Mouse (Mus musculus) stomach, embryonic 16.5 days (tissue): ENCODE results near the gene Ndufa6. TPM values are rescaled to one million over a fixed set of nuclear protein-coding genes. Genes with fewer than 3 reads are reported as not detected.
"Not testable (repeated sequence)": the region's sequence is repeated elsewhere in the genome, so short reads cannot be mapped to it uniquely, and the experiment has no call there.

ENCODE experiments used
- ATAC-seq: fragments of 200-750 bp; cut with Nextera tagmentation; 2 replicates; pipeline ENCODE4 v1.8.0; 2017; ENCODE audit warnings: moderate number of reproducible peaks, moderate TSS enrichment; ENCODE audit not compliant: insufficient read depth, low FRiP score
- H3K27ac ChIP-seq: fragments of 300-500 bp; sonication (generic); 2 replicates; pipeline ENCODE4 v1.5.1; 2014; ENCODE audit warnings: low read length
- H3K27me3 ChIP-seq: fragments of 300-500 bp; sonication (generic); 2 replicates; pipeline ENCODE4 v1.6.1; 2014; ENCODE audit warnings: low read length, control low read depth, mixed read lengths; ENCODE audit not compliant: control insufficient read depth, insufficient read depth
- H3K36me3 ChIP-seq: fragments of 300-500 bp; sonication (generic); 2 replicates; pipeline ENCODE4 v1.6.1; 2014; ENCODE audit warnings: low read length; ENCODE audit not compliant: control insufficient read depth, insufficient read depth
- H3K4me1 ChIP-seq: fragments of 300-500 bp; sonication (generic); 2 replicates; pipeline ENCODE4 v1.6.1; 2014; ENCODE audit warnings: low read length, control low read depth, mixed read lengths; ENCODE audit not compliant: control insufficient read depth, insufficient read depth
- H3K4me2 ChIP-seq: fragments of 300-500 bp; sonication (generic); 2 replicates; pipeline ENCODE4 v1.6.1; 2014; ENCODE audit warnings: low read depth, low read length, mixed read lengths
- H3K4me3 ChIP-seq: fragments of 300-500 bp; sonication (generic); replicated peaks from 2 replicates; pipeline ENCODE4 v1.5.1; 2014; ENCODE audit warnings: mild to moderate bottlenecking, low read length
- H3K9ac ChIP-seq: fragments of 300-500 bp; sonication (generic); 2 replicates; pipeline ENCODE4 v1.6.1; 2014; ENCODE audit warnings: low read length
- H3K9me3 ChIP-seq: fragments of 300-500 bp; sonication (generic); replicated peaks from 2 replicates; pipeline ENCODE4 v1.6.1; 2016; ENCODE audit warnings: low read length, control low read depth; ENCODE audit not compliant: control insufficient read depth
- WGBS: fragments of 180-500 bp; shearing (Covaris S2); extraction: QIAGEN DNeasy Blood & Tissue Kit; methylation state at CpG from one replicate; pipeline ENCODE4 v1.1.7; 2014; 5-methylcytosine and 5-hydroxymethylcytosine counted together
- polyA plus RNA-seq: library from polyadenylated mRNA; unstranded; fragments of >200 nt; fragmentation: Nextera tagmentation; extraction: Ambion mirVana; gene quantifications from 2 replicates; pipeline ENCODE4 v1.2.1, GENCODE M21; 2015

Ndufa6 gene
- 352 and 428 TPM in 2 replicates for polyA plus RNA-seq

DNA sequence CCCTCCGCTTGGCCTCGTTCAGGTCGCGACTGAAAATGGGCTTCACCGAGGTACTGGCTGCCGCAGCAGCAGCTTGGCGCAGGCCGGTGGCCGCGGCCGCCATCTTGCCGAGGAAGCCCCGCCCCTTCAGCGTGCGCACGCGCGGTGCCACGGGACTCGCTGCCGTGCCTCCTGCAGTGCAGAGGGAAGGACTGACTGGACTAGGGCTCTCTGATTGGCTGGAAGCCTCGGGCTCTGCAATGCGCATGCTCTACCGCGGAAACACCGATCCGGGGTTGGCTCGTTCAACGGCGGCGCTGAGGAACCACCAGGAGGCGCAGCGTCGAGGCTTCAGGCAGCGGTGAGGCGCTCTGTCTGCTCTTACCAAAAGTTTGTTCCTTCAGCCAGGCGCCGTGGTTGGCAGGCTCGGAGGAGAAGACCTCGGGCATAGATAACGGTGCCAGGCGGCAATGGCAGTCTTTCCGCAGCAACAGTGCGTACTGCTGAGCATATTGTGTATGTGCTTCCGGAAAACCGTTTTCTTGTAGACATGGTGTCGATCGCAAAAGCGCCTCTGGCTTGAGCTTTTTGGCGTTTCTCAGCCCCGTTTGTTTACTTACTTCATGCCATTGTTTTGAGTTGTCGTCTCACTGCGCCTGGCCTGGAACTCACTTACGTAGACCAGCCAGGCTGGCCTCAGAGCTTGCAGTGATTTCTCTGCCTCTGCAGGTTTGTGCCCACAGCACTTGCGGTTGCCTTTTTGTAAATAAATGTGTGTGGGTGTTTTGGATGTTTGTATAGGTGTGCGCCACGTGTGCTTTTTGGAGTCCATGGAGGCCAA is at the start of gene Ndufa6:
Gene Ndufa6 (minus strand): TSS at position 197 of the 820 bp plus-strand sequence.
- H3K4me1 ChIP-seq = peaks cover 23% of the 10 kb centered on the region
- peak; percentile 99 for ATAC-seq
- H3K4me2 ChIP-seq = peak within 1 kb of the TSS; percentile 83
- H3K9ac ChIP-seq = peak within 1 kb of the TSS; percentile 97
- H3K27me3 ChIP-seq = no peaks in the 10 kb centered on the region
- peak within 1 kb of the TSS; percentile 91 for H3K27ac ChIP-seq
- peak within 1 kb of the TSS; percentile 99 for H3K4me3 ChIP-seq
- peaks cover 11% of the 10 kb centered on the region for H3K36me3 ChIP-seq
- H3K9me3 ChIP-seq = no peaks in the 10 kb centered on the region
- whole genome bisulfite sequencing = 1% methylated on average over 57 of the region's 57 CpGs

DNA sequence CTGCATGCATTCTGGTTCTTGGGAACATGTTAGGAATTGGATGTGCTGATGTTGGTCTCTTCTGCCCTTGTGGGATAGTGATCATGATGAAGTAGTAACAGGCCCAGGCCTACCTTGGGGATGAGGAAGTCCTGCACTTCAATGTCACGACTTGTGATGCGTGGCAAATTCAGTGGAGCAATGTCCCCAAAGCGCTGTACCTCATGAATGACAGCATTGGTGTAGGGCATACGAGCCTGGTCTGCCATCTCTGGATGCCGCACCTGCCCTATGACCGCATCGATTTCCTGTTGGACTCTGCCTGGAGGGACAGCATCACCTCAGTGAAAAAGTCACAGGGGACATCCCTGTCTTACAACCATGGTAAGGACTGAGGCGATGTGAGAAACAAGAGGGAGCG is 49.5 kb upstream of the Ndufa6 start:
- Histone ChIP-seq H3K27ac (no peak overlapping the region), H3K36me3 (no peaks in the 10 kb centered on the region), H3K9ac (no peak overlapping the region), H3K4me3 (no peak overlapping the region), H3K4me2 (no peak overlapping the region), H3K4me1 (no peaks in the 10 kb centered on the region), H3K9me3 (no peaks in the 10 kb centered on the region), H3K27me3 (no peaks in the 10 kb centered on the region)
- WGBS = 93% methylated on average over 9 of the region's 9 CpGs
- ATAC-seq = no peak

DNA sequence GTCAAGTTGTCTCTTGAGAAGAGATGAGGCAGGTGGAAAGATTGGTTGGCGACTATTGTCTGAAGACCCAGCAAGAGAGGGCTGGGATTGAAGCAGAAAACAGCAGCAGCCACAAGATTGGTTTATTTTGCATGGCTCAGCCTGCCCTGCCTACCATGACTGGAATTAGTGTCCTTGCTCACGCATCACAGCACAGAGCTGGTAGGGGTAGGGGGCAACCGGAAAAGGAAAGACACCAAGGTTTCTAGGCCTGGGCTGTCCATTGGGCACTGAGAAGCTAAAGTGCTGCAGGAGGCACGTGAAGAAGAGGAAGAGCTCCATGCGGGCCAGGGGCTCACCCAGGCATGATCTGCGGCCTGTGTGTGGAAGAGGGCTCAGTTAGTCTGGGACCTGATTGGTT is 48.6 kb upstream of the Ndufa6 start:
- no peak for ATAC-seq
- Histone ChIP-seq H3K9ac (no peak overlapping the region), H3K4me1 (no peaks in the 10 kb centered on the region), H3K9me3 (no peaks in the 10 kb centered on the region), H3K36me3 (no peaks in the 10 kb centered on the region), H3K4me3 (no peak overlapping the region), H3K27me3 (no peaks in the 10 kb centered on the region), H3K27ac (no peak overlapping the region), H3K4me2 (no peak overlapping the region)
- WGBS = 86% methylated on average over 6 of the region's 6 CpGs

DNA sequence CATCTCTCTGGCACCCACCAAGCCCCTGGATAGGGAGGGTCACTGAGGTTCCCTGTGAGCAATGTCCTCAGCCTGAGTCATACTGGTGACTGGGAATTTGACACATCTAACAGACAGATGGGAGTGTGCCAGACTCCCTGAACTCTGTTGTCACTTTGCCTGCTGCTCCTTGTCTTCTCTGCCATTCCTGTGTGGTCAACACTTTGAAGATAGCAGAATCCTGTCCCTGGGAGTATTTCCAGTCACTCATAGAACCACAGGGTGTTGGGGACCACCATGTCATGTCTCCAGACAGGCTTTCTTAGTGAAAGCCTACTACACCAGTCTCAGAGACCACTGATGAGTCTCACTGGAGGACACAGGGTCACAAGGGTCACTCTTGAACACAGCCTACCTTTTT is 48.0 kb upstream of the Ndufa6 start:
- no peaks in the 10 kb centered on the region for H3K9me3 ChIP-seq
- no peaks in the 10 kb centered on the region for H3K4me1 ChIP-seq
- H3K27ac ChIP-seq = no peak overlapping the region
- no peak for ATAC-seq
- H3K4me3 ChIP-seq = no peak overlapping the region
- H3K4me2 ChIP-seq = no peak overlapping the region
- H3K9ac ChIP-seq = no peak overlapping the region
- H3K27me3 ChIP-seq = no peaks in the 10 kb centered on the region
- no peaks in the 10 kb centered on the region for H3K36me3 ChIP-seq

DNA sequence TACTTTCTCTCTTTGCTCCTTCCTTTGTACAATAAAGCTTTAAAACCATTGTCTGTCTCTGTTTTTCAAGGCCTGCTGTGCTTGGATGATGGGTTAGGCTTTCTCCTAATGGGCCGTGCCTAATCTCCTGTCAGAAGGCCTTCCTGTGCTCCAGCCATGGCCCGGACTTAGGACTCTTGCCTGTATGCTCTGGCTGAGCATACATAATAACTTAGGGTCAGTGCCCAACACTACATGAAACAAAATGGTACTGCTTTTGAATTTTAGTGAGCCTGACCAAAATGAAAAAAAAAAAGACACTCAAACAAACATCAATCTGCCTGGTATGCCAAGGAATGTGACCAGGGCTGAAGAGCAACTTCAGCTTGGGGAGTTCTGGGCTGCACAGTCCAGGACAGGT is 47.4 kb upstream of the Ndufa6 start:
- Histone ChIP-seq H3K4me1 (no peaks in the 10 kb centered on the region), H3K36me3 (no peaks in the 10 kb centered on the region), H3K9me3 (no peaks in the 10 kb centered on the region), H3K27ac (no peak overlapping the region), H3K9ac (no peak overlapping the region), H3K4me3 (no peak overlapping the region), H3K27me3 (no peaks in the 10 kb centered on the region), H3K4me2 (no peak overlapping the region)
- WGBS = 65% methylated on average over 2 of the region's 2 CpGs
- no peak for ATAC-seq

DNA sequence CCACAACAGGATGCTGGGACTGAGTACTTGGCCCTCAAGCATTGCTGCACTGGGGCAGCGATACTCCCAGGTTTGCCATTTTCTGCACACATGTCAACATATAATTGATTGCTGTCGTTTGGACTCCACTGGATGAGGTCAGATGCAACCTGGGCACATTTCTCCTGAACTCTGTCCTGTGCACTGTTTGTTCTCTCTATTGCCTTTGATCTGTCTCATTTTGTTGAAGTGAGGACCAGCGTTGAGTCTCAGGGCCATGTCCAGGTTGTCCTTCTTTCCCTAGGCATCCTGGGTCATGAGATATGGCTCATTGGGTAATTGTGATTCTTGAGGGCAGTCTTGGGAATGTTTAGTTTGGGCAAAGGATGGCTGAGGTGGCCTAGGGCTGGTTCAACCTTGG is 41.8 kb upstream of the Ndufa6 start:
- not testable (repeated sequence) for ATAC-seq
- 71% methylated on average over 3 of the region's 3 CpGs for WGBS

DNA sequence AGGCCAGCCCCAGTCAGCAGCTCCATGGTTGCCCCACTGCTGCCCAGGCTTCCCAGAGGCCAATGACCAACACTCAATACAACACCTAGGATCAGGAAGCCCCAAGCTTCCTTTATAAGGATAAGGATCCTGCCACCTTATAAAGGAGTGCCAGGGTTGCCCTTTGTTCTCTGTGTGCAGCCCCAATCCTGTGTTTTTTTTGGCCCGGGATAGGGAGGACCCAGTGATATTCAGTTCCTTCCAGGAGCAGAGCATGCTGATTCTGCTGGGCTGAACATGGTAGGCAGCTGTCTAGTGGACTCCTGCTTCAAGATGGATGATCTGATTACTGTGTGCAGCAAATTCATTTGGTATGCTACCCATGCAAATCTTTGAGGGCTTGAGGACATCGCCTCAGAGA is 39.8 kb upstream of the Ndufa6 start, which contains the start of gene Cyp2d11:
Gene Cyp2d11 (minus strand): TSS at position 101 of the 400 bp plus-strand sequence.
- WGBS = 90% methylated on average over 2 of the region's 2 CpGs
- not testable (repeated sequence) for H3K9me3 ChIP-seq, H3K36me3 ChIP-seq, H3K4me1 ChIP-seq, ATAC-seq, H3K27ac ChIP-seq, H3K9ac ChIP-seq, H3K4me2 ChIP-seq, H3K27me3 ChIP-seq, H3K4me3 ChIP-seq

More for the DNA sequence above, 41.8 kb upstream of the Ndufa6 start:
- H3K4me2 ChIP-seq, H3K4me1 ChIP-seq, H3K9me3 ChIP-seq, H3K36me3 ChIP-seq, H3K4me3 ChIP-seq, H3K27ac ChIP-seq, H3K27me3 ChIP-seq, H3K9ac ChIP-seq: not testable (repeated sequence)

DNA sequence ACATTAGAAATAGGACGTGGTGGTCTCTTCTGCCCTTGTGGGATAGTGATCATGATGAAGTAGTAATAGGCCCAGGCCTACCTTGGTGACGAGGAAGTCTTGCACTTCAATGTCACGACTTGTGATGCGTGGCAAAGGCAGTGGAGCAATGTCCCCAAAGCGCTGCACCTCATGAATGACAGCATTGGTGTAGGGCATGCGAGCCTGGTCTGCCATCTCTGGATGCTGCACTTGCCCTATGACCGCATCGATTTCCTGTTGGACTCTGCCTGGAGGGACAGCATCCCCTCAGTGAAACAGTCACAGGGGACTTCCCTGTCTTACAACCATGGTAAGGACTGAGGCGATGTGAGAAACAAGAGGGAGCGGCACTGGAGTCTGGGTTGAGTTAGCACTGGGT is 35.8 kb upstream of the Ndufa6 start:
- H3K4me3 ChIP-seq, H3K27me3 ChIP-seq, ATAC-seq, H3K36me3 ChIP-seq, H3K9ac ChIP-seq, H3K4me1 ChIP-seq, H3K4me2 ChIP-seq, H3K27ac ChIP-seq, H3K9me3 ChIP-seq: not testable (repeated sequence)
- WGBS = 87% methylated on average over 10 of the region's 10 CpGs

DNA sequence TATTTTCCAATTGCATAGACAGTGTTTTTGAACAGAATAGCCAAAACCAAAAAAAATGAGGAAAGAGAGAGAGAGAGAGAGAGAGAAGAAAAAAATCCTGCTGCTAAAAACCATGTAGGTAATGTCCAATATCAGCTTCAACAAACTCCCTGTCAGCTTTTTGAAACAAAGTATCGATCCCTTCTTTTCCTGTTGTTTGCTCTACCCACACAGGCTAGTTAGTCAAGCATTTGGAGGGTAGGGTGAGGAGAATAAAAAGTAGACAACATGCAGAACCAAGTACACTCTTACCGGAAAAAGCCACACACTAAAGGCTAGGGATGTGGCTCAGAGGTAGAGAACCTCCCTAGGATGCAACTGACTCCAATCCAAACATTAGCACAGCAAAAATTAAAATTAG is 31.6 kb upstream of the Ndufa6 start:
- 64% methylated on average over 2 of the region's 2 CpGs for WGBS
- ATAC-seq = no peak
- Histone ChIP-seq H3K9ac (no peak overlapping the region), H3K4me3 (no peak overlapping the region), H3K9me3 (no peaks in the 10 kb centered on the region; the same call in 1 of the 2 replicates), H3K36me3 (no peaks in the 10 kb centered on the region), H3K27me3 (no peaks in the 10 kb centered on the region), H3K4me1 (peaks cover 2% of the 10 kb centered on the region; the same call in 1 of the 2 replicates), H3K4me2 (no peak overlapping the region), H3K27ac (no peak overlapping the region)
